Comparison of ENCODE assay signal across 17 mouse cellular contexts in genomic region chr11:65100031-65100430, GRCm38 (mm10). TPM values are rescaled to one million over a fixed set of nuclear protein-coding genes. Genes with fewer than 3 reads are reported as not detected.
"Had no signal": no experiment of that assay in that cellular context is flagged by ENCODE, and none has a peak within 500 bp of the region (broad histone marks: within the 10 kb centered on the region; RNA-seq: fewer than 3 reads in every experiment).

No protein-coding gene starts in this region.

- H3K9ac ChIP-seq: kidney, embryonic 15.5 days; liver, embryonic 12.5 days; lung, embryonic 15.5 days; midbrain, embryonic 15.5 days; neural tube, embryonic 13.5 days had no signal

- H3K27me3 ChIP-seq: kidney, embryonic 15.5 days; liver, embryonic 12.5 days; lung, embryonic 15.5 days; megakaryocyte, embryonic 14.5 days; midbrain, embryonic 15.5 days; neural tube, embryonic 13.5 days had no signal

- H3K36me3 ChIP-seq: kidney, embryonic 15.5 days; liver, embryonic 12.5 days; lung, embryonic 15.5 days; midbrain, embryonic 15.5 days; neural tube, embryonic 13.5 days had no signal

- DNase-seq: kidney, adult 2 months; kidney, postnatal 14 days; left cerebral cortex, postnatal 4 days; lung, postnatal 14 days; thymus, adult 2 months; thymus, postnatal 25 days had no signal

- H3K9me3 ChIP-seq: kidney, embryonic 15.5 days; liver, embryonic 12.5 days; lung, embryonic 15.5 days; midbrain, embryonic 15.5 days; neural tube, embryonic 13.5 days had no signal

- H3K4me3 ChIP-seq: kidney, embryonic 15.5 days; liver, embryonic 12.5 days; lung, embryonic 15.5 days; megakaryocyte, embryonic 14.5 days; midbrain, embryonic 15.5 days; neural tube, embryonic 13.5 days had no signal

- H3K27ac ChIP-seq: kidney, embryonic 15.5 days; liver, embryonic 12.5 days; lung, embryonic 15.5 days; macrophage; midbrain, embryonic 15.5 days; neural tube, embryonic 13.5 days had no signal

- H3K4me2 ChIP-seq: kidney, embryonic 15.5 days; liver, embryonic 12.5 days; lung, embryonic 15.5 days; midbrain, embryonic 11.5 days; midbrain, embryonic 15.5 days; neural tube, embryonic 13.5 days had no signal

- H3K4me1 ChIP-seq: liver, embryonic 12.5 days; lung, embryonic 15.5 days; midbrain, embryonic 15.5 days; neural tube, embryonic 13.5 days had no signal

- ATAC-seq: liver, embryonic 12.5 days; midbrain, embryonic 15.5 days had no signal

RNA-seq across cellular contexts. Expression of gene 1700086D15Rik, which starts 59.7 kb away (rescaled TPM):
- polyA plus RNA-seq: kidney, embryonic 15.5 days; large intestine, adult 2 months; liver, embryonic 12.5 days; liver, embryonic 16.5 days; macrophage; midbrain, embryonic 11.5 days; neural tube, embryonic 13.5 days; stomach, embryonic 14.5 days; thymus, adult 2 months had no signal
